Mouse (Mus musculus): ENCODE data around the gene Zfp954. TPM values are rescaled to one million over a fixed set of nuclear protein-coding genes. Genes with fewer than 3 reads are reported as not detected.

The Zfp954 gene
- polyA plus RNA-seq, 1 experiment from 2014 or later: 27.9 TPM

- 91% methylated on average over 7 of the region's 7 CpGs for WGBS
- Histone ChIP-seq H3K4me3 (replicated peaks; ENCODE audit: low read depth, low read length) (no peak overlapping the region), H3K9ac (replicated peaks; ENCODE audit: low read length) (no peak overlapping the region), H3K9me3 (ENCODE audit: control insufficient read depth, low read length) (no peaks in the 10 kb centered on the region), H3K27ac (replicated peaks; ENCODE audit: low read depth, low read length) (no peak overlapping the region), H3K4me1 (ENCODE audit: control insufficient read depth, insufficient read depth, low read length) (no peaks in the 10 kb centered on the region), H3K36me3 (ENCODE audit: control insufficient read depth, insufficient read depth, low read length) (peaks cover 8% of the 10 kb centered on the region), H3K4me2 (ENCODE audit: low read length) (no peak overlapping the region), H3K27me3 (ENCODE audit: control insufficient read depth, insufficient read depth, low read length) (no peaks in the 10 kb centered on the region)
- ATAC-seq (ENCODE audit: low FRiP score, low TSS enrichment): no peak
- DNase-seq: no peak
These were observed 12.8 kb downstream of the Zfp954 start for GRCm38 (mm10) chr7:7108501-7108900.

Other genes starting within 250 kb of the Zfp954 start
- not detected in 2 replicates for gene Aurkc, start 126.2 kb downstream of the Zfp954 start, polyA plus RNA-seq (2014; fragmentation: Nextera tagmentation; extraction: Ambion mirVana)
- 14.0 and 16.7 TPM in 2 replicates for gene Zfp773, start 15.3 kb upstream of the Zfp954 start, polyA plus RNA-seq (2014; fragmentation: Nextera tagmentation; extraction: Ambion mirVana)
- 3.6 and 4.2 TPM in 2 replicates for gene Zfp418, start 49.8 kb upstream of the Zfp954 start, polyA plus RNA-seq (2014; fragmentation: Nextera tagmentation; extraction: Ambion mirVana)
- 9.1 and 10.3 TPM in 2 replicates for gene Zfp772, start 88.5 kb upstream of the Zfp954 start, polyA plus RNA-seq (2014; fragmentation: Nextera tagmentation; extraction: Ambion mirVana)
- gene Vmn2r29, start 125.8 kb upstream of the Zfp954 start, polyA plus RNA-seq (2014; fragmentation: Nextera tagmentation; extraction: Ambion mirVana): 0.73 and 1.0 TPM in 2 replicates
- gene Gm45844, start 156.8 kb upstream of the Zfp954 start, polyA plus RNA-seq (2014; fragmentation: Nextera tagmentation; extraction: Ambion mirVana): 10.2 and 13.8 TPM in 2 replicates
- gene Clcn4, start 179.4 kb upstream of the Zfp954 start, polyA plus RNA-seq (2014; fragmentation: Nextera tagmentation; extraction: Ambion mirVana): 166 and 179 TPM in 2 replicates
- gene Vmn2r30, start 216.1 kb upstream of the Zfp954 start, polyA plus RNA-seq (2014; fragmentation: Nextera tagmentation; extraction: Ambion mirVana): not detected in 2 replicates

Measured in midbrain, embryonic 14.5 days (tissue).